Mouse (Mus musculus) hindbrain, postnatal 0 days (tissue): ENCODE measurements at regions not wholly inside any gene's neighbourhood (a gene's known extent, or its start where the extent isn't known, plus 50 kb on each side); places are given as distances from the start of the nearest gene placed in this dataset.

Source experiments
- ATAC-seq: fragments of 200-750 bp; cut with Nextera tagmentation; 2 replicates; pipeline ENCODE4 v1.8.0; 2017; ENCODE audit warnings: mild to moderate bottlenecking, moderate TSS enrichment, moderate library complexity
- DNase-seq: peaks from one replicate; pipeline ENCODE4 v3.0.0-alpha.2; 2015; ENCODE audit warnings: low spot score
- H3K27ac ChIP-seq: fragments of 300-500 bp; sonication (generic); 2 replicates; pipeline ENCODE4 v1.5.1; 2014; ENCODE audit warnings: mild to moderate bottlenecking
- H3K27me3 ChIP-seq: fragments of 300-500 bp; sonication (generic); 2 replicates; pipeline ENCODE4 v1.6.1; 2014; ENCODE audit warnings: low read length, mixed read lengths; ENCODE audit not compliant: insufficient read depth
- H3K36me3 ChIP-seq: fragments of 300-500 bp; sonication (generic); 2 replicates; pipeline ENCODE4 v1.6.1; 2014; ENCODE audit warnings: low read length, mixed read lengths; ENCODE audit not compliant: insufficient read depth
- H3K4me1 ChIP-seq: fragments of 300-500 bp; sonication (generic); 2 replicates; pipeline ENCODE4 v1.6.1; 2014; ENCODE audit warnings: antibody characterized with exemption, low read length, mixed read lengths; ENCODE audit not compliant: insufficient read depth
- H3K4me2 ChIP-seq: fragments of 300-500 bp; sonication (generic); 2 replicates; pipeline ENCODE4 v1.6.1; 2014; ENCODE audit warnings: low read depth, mild to moderate bottlenecking, low read length, moderate library complexity, mixed read lengths
- H3K4me3 ChIP-seq: fragments of 300-500 bp; sonication (generic); 2 replicates; pipeline ENCODE4 v1.5.1; 2014; ENCODE audit warnings: low read length
- H3K9ac ChIP-seq: fragments of 300-500 bp; sonication (generic); replicated peaks from 2 replicates; pipeline ENCODE4 v1.6.1; 2014; ENCODE audit warnings: mild to moderate bottlenecking, low read length, moderate library complexity, mixed read lengths
- H3K9me3 ChIP-seq: fragments of 300-500 bp; sonication (generic); 2 replicates; pipeline ENCODE4 v1.6.1; 2016; ENCODE audit warnings: low read length, mixed read lengths
- CTCF ChIP-seq: IDR thresholded peaks from 2 replicates; pipeline ENCODE4 v1.5.1; 2016; ENCODE audit warnings: antibody characterized with exemption, control low read depth, low read depth
- WGBS: fragments of 180-500 bp; shearing (Covaris S2); extraction: QIAGEN DNeasy Blood & Tissue Kit; methylation state at CpG from one replicate; pipeline ENCODE4 v1.1.7; 2014; 5-methylcytosine and 5-hydroxymethylcytosine counted together

DNA sequence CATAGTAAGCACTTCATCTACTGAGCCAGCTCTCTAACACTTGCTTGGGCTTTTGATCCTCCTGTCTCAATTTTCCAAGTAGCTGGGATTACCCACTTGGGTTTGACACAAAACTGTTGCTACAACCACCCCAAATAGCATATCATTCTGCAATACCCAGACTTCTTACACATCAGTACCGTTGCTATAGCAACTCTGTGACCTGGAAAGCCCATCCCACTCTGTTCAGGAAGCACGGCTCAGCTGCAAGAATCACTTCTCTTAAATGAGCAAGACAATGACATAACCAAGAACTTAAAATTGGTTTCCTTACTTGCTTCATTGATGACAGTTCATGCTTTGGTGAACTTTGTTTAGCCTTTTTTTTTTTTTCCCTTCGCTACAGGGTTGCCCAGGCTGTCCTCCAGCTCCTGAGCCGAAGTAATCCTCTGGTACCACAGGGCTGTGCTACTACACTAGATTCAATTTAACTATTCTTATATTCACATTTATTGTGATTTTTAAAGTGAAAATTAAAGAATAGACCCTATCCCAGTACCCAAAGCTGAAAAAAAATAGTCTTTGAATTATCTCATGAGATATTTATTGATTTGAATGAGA lies 84.6 kb upstream of the Ccnd2 start:
- 54% methylated on average over 4 of the region's 4 CpGs for WGBS
- peak; percentile 43 for DNase-seq
- Histone ChIP-seq H3K36me3 (no peaks in the 10 kb centered on the region), H3K27me3 (no peaks in the 10 kb centered on the region), H3K4me2 (no peak overlapping the region), H3K9ac (no peak overlapping the region), H3K27ac (no peak overlapping the region), H3K4me1 (no peaks in the 10 kb centered on the region), H3K4me3 (no peak overlapping the region), H3K9me3 (no peaks in the 10 kb centered on the region)
- no peak for ATAC-seq
- TF ChIP-seq CTCF, result no peak

DNA sequence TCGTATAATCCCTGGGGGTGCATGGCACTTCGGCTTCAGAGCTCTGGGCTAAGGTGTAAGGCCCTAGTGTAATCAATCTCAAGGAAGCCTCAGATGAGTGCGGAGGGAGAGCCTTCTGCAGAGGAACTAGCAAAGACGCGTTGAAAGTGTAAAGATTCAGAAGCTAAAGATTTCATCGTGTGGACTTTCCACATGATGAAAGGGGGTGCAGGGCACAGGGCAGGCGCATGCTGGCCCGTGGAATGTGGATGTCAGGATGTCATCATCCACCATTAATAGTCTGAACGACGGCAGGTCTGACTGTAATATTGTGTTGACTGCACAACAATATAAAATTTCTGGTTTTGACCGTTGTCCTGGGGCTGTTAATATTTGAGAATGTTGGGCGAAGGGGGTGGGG lies 85.2 kb upstream of the Ccnd2 start:
- Histone ChIP-seq H3K4me2 (no peak overlapping the region), H3K27ac (no peak overlapping the region), H3K36me3 (no peaks in the 10 kb centered on the region), H3K9me3 (no peaks in the 10 kb centered on the region), H3K9ac (no peak overlapping the region), H3K27me3 (no peaks in the 10 kb centered on the region), H3K4me3 (no peak overlapping the region), H3K4me1 (no peaks in the 10 kb centered on the region)
- DNase-seq (no peak), ATAC-seq (no peak)
- WGBS, result 88% methylated on average over 12 of the region's 12 CpGs
- no peak for TF ChIP-seq CTCF

DNA sequence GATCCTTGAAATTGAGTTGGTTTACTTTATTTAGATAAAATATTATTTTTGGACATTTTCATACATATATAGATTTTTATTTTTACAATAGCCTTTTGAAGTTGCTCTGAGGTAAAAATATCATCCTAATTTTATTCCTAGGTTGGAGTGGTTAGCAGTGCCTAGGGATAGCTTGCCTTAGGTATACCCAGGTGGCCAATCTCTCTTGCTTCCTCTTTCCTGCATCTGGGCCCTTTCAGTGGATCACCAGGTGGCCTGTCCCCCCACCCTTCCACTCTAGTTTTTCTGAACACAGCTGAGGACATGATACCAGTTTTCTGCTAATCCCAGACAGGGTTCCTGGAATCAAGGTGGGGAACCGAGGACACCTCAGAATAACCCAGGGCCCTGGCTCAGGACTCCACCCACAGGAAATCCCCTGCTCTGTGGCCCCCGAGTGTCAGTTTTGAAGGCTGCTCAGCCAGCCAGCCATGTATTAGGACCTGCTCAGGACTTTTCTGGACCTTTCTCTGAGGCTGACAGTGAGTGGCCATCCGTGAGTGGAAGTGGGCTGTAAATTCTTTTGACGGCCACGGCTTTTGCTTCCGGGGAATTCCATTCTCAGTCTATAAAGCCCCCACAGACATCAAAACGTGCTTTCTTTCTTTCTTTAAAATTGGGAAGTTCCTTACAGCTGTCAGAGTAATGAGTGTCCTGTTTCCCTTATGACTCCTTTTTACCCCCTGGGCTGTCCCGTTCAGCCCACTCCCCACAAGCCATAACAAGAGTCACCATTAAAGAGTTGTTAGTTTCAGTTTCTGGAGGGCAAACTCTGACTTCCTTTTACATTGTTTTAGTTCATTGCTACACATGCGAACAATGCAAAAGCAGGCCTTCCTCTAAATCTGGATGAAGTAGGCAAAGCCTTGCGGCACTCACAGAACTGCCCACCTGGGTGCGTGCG lies 87.8 kb upstream of the Ccnd2 start:
- H3K27ac ChIP-seq, result no peak overlapping the region
- no peaks in the 10 kb centered on the region for H3K9me3 ChIP-seq
- H3K27me3 ChIP-seq, result no peaks in the 10 kb centered on the region
- H3K4me2 ChIP-seq, result no peak overlapping the region
- H3K4me1 ChIP-seq, result no peaks in the 10 kb centered on the region
- H3K9ac ChIP-seq, result no peak overlapping the region
- no peak overlapping the region for H3K4me3 ChIP-seq
- no peak for TF ChIP-seq CTCF
- 76% methylated on average over 12 of the region's 12 CpGs for WGBS
- ATAC-seq (no peak), DNase-seq (no peak)
- H3K36me3 ChIP-seq, result no peaks in the 10 kb centered on the region

DNA sequence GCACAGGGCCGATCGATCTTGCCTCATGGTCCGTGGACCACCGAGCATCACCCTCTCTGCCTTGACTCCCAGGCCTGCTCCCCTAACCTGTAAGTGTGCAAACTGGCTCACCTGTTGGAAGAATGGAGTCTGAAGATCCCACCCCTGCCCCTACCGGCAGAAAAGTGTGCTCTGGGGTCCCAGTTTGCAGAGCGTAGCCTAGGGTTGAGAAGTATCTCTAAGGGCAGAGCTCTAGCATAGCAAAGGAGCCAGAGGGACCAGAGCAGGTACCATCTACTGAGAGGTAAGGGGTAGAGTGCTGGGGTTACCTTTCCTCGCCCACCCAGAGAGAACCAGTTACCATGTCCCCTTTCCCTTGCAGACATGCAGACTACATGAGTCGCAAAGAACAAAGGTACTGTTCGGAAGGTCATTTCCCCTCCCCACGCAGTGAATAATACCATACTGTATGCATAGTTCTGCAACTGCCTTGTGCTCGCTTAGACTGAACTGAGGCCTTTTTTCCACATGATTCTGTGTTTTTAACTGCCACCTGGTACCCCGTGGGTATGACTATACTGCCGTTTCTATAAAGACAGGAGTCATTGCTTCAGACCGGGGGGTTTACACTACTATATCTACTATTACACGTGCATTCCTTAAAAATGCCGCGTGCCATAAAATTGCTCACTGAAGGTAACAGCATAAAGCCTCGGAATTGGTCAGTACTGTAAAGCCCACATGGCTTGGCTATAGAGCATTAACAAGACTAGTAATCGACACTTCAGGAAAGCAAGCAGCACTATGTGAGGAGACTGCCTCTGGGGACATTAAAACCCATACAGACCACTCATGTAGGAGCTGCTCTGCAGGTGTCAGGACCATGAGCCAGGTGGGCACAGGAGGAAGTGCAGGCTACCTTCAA lies 88.7 kb upstream of the Ccnd2 start:
- Histone ChIP-seq H3K36me3 (no peaks in the 10 kb centered on the region), H3K4me2 (no peak overlapping the region), H3K9ac (no peak overlapping the region), H3K9me3 (no peaks in the 10 kb centered on the region), H3K4me1 (no peaks in the 10 kb centered on the region), H3K4me3 (no peak overlapping the region), H3K27ac (no peak overlapping the region), H3K27me3 (no peaks in the 10 kb centered on the region)
- 88% methylated on average over 19 of the region's 19 CpGs for WGBS
- no peak for ATAC-seq
- no peak for TF ChIP-seq CTCF
- DNase-seq, result no peak

DNA sequence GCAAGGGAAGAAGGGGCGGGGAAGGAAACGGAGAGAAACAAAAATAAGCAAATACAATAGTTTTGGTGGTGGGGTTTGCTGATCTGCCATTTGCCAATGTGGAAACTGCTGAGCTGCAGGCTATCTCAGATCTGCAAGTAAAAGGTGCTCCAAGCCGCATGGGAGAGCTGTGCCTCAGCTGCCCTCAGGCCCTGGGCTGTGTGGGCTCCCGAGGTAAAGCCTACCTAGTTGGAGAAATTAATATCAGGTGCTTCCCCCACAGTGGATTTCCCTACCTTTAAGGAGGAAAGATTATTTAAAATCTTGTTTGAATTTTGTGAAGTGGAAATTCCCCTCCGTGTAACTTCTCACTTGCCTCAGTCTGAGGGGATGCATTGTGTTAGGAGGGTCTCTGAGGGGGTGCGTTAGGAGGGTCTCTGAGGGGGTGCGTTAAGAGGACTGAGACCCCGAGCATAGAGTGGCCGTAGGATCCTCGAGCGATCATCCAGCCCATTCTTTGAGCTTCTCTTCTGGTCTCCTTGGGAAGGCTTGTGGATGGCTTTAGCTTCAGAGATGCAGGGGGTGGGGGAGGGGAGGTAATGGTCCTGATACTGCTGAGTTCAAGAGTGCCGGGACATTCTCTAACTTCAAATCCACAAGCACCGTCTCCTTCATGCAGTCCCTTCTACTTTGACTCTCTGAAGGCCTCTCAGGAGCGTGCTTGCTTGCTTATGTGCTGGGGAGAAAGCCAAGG lies 89.9 kb upstream of the Ccnd2 start:
- H3K9me3 ChIP-seq, result no peaks in the 10 kb centered on the region
- no peak for ATAC-seq

DNA sequence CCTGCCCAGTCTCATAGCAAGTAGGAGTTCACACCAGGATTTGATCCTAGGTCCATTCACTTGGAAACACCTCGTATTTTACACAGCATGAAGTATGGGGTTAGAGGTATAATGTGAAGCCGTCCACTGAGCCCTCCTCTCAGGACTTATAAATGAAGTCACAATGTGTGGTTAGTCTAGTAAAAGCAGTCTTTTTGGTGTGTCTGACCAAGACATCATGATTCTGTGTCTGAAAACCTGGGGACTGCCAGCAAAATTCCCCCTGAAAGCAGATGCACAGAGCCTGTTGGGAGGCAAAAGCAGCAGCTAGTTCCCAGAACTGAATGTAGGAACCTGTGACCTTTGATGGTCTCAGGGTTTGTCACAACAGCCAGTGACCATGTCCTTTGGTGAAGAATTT lies 91.0 kb upstream of the Ccnd2 start:
- no peak for TF ChIP-seq CTCF

More for the DNA sequence above, 89.9 kb upstream of the Ccnd2 start:
- no peak overlapping the region for H3K4me2 ChIP-seq
- H3K4me1 ChIP-seq, result no peaks in the 10 kb centered on the region
- no peak overlapping the region for H3K27ac ChIP-seq
- no peaks in the 10 kb centered on the region for H3K36me3 ChIP-seq
- no peaks in the 10 kb centered on the region for H3K27me3 ChIP-seq
- H3K9ac ChIP-seq, result no peak overlapping the region
- DNase-seq, result no peak
- H3K4me3 ChIP-seq, result no peak overlapping the region
- WGBS, result 72% methylated on average over 14 of the region's 14 CpGs
- no peak for TF ChIP-seq CTCF

More for the DNA sequence above, 91.0 kb upstream of the Ccnd2 start:
- ATAC-seq (no peak), DNase-seq (no peak)
- 83% methylated on average over 2 of the region's 2 CpGs for WGBS
- Histone ChIP-seq H3K4me3 (no peak overlapping the region), H3K27ac (no peak overlapping the region), H3K9me3 (no peaks in the 10 kb centered on the region), H3K9ac (no peak overlapping the region), H3K4me1 (no peaks in the 10 kb centered on the region), H3K4me2 (no peak overlapping the region), H3K36me3 (no peaks in the 10 kb centered on the region), H3K27me3 (no peaks in the 10 kb centered on the region)
